Mouse (Mus musculus): ENCODE measurements around the gene Tcf25. TPM values are rescaled to one million over a fixed set of nuclear protein-coding genes. Genes with fewer than 3 reads are reported as not detected.
"Not testable (repeated sequence)": the region's sequence is repeated elsewhere in the genome, so short reads cannot be mapped to it uniquely, and the experiment has no call there.

Gene Tcf25
- total RNA-seq, 2 experiments from 2014 or later = 128 to 130 TPM

DNA sequence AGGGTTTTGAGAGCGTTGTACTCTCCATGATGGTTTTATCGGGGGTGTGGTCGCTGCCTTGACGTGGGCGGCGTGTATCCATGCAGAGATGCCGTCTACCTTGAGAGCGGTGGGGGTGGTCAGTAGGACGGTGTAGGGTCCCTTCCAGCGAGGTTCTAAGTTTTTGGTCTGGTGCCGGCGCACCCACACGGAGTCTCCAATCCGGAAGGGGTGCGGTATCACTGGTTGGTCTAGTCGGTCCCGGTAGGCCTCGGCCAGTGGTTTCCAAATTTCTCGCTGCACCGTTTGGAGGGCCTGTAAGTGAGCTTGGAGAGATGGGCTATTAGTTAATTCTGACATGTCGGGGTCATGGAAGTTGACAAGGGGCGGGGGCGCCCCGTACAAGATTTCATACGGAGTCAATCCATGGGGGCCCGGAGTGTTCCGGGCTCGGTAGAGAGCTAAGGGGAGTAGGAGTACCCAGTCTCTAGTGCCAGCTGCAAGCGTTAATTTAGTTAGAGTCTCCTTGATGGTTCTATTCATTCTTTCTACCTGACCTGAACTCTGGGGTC lies 54.9 kb downstream of the Tcf25 start:
- no peak for DNase-seq (ENCODE audit: low spot score)

DNA sequence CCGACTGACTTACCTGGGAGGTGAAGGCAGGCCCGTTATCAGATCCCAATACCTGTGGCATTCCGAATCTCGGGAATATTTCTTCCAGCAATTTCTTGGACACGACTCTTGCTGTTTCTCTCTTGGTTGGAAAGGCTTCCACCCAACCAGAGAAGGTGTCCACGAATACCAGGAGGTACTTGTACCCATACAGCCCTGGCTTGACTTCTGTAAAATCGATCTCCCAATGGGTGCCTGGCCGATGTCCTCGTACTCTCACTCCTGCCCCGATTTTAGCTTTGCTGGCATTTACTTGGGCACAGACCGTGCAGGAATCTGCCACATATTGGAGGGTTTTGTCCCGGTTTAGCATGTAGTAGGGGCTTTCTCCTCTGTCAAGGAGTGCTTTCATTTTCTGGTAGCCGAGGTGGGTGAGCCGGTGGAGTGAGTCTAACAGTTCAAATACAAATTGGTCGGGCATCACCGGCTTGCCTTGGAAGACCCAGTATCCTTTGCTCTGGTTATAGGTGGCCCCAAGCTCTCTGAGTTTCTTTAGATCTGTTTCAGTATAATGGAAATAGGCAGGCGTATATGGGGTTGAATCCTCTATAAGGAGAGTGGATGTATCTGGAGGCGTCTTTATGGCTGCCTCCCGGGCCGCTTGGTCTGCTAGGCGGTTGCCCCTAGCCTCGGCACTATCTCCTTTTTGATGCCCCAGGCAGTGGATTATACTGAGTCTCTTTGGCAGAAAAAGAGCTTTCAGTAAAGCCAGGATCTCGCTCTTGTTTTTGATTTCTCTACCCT lies 55.6 kb downstream of the Tcf25 start:
- DNase-seq (ENCODE audit: low spot score) = no peak

DNA sequence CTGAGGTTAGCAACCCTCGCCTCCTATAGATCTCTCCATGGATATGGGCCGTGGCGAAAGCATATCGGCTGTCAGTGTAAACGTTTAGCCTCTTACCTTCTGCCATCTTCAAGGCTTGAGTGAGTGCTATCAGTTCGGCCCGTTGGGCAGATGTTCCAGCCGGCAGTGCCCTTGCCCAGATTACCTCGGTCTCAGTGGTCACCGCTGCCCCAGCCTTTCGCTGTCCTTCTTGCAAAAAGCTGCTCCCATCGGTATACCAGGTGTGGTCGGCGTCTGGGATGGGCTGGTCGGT lies 56.1 kb downstream of the Tcf25 start:
- not testable (repeated sequence) for DNase-seq (ENCODE audit: low spot score)

DNA sequence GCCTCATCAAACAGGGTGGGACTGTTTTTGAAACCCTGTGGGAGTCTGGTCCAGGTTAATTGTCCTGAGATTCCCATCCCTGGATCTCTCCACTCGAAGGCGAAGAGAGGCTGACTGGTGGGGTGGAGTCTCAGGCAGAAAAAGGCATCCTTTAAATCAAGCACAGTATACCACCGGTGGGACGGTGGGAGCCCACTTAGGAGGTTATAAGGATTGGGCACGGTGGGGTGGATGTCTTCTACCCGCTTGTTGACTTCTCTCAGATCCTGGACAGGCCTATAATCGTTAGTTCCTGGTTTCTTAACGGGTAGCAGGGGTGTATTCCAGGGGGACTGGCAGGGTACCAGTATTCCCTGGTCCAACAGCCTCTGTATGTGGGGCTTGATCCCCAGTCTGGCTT lies 57.4 kb downstream of the Tcf25 start:
- DNase-seq (ENCODE audit: low spot score) = not testable (repeated sequence)

DNA sequence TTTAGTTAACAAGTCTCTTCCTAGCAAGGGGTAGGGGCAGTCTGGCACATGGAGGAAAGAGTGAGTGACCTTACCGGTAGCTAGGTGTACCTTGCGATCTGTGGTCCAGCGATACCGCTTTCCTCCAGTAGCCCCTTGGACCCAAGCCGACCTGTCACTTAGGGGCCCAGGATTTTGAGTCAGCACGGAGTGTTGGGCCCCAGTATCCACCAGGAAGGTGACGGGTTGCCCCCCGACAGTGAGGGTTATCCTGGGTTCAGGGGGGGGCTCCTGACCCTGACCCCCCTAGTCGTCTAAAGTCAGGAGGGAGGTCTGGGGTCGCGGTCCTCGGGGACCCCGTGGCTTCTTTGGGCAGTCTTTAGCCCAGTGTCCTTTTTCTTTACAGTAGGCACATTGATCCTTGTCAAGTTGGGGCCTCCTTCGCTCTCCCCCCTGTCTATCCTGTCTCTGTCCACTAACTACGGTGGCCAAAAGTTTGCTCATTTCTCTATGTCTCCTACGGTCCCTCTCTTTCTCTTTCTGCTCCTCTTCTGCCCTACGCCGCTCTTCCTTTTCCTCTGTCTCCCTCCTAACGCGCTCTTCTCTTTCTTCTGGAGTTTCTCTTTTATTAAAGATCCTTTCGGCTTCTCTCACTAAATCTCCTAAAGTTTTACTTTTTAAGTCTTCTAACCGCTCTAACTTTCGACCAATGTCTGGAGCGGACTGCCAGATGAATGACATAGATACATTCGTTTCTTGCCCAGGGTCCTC lies 58.2 kb downstream of the Tcf25 start:
- no peak for DNase-seq (ENCODE audit: low spot score)

DNA sequence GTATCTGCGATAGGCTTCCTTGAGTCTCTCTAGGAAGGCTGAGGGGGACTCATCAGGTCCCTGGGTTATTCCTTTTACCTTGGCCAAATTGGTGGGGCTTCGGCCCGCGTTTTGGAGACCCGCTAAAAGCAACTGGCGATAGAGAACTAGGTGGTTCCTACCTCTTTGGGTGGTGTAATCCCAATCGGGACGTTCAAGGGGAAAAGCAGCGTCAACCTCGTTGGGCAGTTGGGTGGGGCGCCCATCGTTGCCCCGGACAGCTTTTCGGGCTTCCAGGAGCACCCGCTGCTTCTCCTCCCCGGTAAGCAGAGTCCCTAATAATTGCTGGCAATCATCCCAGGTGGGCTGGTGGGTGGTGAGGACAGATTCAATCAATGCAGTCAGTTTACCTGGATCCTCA lies 58.8 kb downstream of the Tcf25 start:
- DNase-seq (ENCODE audit: low spot score) = no peak

DNA sequence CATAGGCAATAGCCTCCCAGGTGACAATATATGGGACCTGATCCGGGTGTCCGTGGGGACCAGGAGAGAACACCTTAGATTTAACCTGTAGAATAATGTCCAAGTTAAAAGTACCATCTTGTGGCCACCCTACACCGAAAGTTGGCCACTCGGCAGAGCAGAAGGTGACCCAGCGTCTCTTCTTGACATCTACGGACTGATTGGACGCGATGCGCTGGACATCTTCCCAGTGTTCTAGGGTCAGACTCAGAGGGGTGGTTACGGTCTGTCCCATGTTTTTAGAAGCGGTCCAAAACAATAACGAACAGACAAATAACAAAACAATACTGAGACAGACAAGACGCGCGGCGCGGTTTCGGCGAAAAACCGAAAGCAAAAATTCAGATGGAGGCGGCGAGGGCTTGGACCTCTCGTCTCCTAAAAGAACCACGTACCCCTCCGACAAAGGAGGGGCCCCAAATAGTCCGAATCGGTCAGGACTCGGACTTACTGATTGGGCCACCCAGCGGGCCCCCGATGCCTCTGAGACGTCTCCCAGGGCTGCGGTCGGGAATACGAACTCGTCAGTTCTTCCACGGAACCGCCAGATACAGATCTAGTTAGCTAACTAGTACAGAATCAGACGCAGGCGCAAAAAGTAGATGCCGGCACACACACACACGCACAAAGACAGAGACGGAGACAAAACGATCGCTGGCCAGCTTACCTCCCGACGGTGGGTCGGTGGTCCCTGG lies 59.9 kb downstream of the Tcf25 start:
- DNase-seq (ENCODE audit: low spot score) = not testable (repeated sequence)

DNA sequence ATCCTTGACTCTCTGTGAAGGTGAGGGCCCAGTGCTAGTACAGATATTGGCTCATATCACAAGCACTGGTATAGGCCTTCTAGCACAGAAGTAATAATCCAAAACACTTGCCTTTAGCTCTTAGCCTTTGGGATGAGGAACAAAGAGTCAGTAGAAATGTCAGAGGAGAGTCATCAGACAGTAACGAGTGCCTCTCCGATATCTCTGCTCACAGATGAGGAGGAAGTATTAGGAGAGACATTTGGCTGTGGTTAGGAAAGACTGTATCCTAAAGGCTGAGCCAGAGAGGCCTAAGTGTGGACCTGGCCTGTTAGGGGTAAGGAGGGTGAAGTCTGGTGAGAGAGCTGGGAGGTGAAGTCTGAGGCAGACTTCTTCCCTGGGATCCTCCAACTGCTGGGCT lies 68.2 kb downstream of the Tcf25 start:
- DNase-seq (ENCODE audit: low spot score) = no peak

DNA sequence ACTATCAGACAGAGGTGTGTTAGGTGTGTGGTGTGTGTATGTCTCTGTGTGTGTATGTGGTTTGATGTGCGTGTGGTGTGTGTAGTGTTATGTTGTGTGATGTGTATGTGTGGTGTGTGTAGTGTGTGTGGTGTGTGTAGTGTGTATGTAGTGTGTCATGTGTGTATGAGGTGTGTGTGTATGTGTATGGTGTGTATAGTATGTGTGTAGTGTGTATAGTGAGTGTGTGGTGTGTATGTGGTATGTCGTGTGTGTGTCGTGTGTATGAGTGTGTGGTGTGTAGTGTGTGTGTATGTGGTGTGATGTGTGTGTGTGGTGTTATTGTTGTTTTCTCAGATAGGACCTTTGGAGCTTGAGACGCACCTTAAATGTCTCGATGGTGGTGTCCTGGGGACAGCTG lies 68.8 kb downstream of the Tcf25 start:
- DNase-seq (ENCODE audit: low spot score) = no peak

DNA sequence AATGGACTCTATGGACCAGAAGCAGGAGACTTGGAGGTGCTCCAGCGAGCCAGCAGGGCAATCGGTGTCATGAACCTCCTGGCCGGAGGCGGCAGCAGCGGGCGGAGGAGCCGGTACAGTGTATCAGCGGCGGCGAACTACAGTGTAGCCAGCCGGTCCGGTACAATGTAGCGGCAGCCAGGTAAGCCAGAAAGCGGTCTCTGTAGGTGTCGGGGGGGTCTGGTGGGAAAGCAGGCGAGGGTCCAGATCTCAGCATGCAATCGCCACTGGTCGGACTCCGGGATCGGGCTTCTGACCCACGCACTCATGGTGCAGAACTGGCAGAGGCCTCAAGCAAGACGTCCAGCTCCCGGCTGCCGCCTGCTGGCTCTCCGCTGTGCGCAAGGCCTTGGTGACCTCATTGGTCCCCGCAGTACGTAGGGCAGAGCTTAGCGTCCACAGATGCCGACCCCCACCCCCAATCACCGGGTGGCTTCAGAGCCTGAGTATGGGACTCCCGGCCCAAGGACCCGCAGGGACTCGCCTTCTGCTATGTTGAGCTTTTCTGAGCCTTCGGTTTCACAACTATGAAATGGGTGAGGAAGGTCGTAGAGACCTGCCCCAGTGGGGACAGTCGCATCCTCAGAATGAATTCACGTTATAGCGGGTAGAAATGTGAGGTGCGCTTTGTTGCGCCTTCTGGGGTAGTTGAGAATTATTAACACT lies 69.5 kb downstream of the Tcf25 start:
- peak; percentile 95 for DNase-seq (ENCODE audit: low spot score)

DNA sequence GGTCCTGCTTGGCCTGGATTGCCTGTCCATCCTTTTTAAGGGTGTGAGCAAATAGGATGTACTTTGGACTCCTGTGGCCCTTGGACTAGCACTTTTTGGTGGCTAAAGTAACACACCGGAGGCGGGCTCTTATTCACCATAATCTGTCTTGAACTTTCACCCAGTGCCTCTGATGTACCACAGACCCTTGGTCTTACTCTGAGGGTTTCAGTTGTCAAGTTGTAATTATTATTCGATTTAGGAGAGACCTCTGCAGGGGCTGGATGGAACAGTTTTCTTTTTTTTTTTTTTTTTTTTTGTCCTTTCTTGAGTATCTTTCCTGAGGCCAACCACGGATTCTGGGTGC lies 70.0 kb downstream of the Tcf25 start:
- no peak for DNase-seq (ENCODE audit: low spot score)

DNA sequence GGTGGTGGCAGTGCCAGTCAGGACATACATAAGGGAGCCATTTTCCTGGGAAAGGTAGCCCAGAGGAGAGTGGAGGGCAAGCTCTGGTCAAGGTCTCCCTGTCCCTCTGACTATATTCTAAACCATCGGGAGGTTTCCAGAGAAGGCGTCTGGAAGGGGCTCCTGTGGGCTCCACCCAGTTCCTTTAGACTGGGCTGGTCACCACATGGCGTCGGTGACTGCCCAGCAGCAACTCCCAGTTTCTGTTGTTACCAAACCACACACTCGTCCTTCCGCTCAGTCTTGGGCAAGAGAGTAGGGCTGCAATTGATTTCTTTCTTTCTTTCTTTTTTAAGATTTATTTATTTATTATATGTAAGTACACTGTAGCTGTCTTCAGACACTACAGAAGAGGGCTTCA lies 70.6 kb downstream of the Tcf25 start:
- DNase-seq (ENCODE audit: low spot score) = no peak

DNA sequence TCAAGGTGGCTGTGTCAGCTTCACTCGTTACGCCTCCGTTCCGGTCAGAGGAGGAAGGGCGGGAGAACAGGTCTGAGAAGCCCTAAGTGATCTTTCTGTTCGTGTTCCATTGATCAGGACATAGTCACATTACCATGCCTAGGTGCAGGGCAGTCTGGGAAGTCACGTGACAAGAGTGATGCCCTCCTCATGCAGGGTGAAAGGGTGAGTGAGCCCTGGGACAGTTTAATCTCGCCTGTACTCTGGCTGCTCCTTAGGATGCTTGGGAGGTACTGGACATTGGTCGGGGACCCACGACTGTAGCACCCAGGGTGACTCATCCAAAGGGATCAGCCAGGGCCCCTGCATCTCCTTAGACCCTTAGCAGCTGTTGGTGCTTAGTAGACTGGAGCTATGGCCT lies 72.4 kb downstream of the Tcf25 start:
- no peak for DNase-seq (ENCODE audit: low spot score)

DNA sequence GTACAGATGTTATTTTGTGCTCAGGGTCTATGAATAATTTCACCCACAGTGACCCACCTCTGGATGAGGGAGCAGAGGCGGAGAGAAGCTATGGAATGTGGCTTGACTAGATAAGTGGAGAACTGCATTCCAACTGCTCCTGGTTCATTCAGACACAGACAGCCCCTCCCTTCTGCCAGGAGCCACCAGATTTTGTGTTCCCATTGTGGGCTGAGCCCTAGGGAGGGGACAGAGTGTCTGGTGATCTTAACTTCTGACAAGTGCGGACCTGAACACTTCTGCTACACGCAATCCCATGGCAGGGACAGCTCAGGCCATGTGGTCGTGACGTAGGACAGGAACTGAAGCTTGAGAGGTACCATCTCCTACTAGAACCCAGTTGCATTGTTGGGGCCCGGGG lies 73.2 kb downstream of the Tcf25 start:
- DNase-seq (ENCODE audit: low spot score) = no peak

DNA sequence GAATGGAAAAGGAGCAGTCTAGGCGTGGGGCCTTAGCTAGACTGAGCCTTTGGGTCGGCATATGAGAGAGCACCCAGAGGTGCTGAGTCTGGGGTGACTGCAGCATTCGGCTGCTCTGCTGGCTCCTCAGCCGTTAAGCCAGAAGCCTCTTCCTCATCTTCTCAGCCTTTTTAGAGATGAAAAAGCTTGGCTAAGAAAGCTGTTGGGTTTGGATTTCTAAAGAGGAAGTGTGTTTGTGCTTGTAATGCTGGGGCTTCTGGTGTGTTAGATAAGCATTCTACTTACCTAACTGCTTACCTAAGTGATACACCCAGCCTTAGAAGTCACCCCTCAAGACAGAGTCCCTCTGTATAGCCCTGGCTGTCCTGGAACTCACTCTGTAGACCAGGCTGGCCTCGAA lies 77.2 kb downstream of the Tcf25 start:
- DNase-seq (ENCODE audit: low spot score) = no peak

DNA sequence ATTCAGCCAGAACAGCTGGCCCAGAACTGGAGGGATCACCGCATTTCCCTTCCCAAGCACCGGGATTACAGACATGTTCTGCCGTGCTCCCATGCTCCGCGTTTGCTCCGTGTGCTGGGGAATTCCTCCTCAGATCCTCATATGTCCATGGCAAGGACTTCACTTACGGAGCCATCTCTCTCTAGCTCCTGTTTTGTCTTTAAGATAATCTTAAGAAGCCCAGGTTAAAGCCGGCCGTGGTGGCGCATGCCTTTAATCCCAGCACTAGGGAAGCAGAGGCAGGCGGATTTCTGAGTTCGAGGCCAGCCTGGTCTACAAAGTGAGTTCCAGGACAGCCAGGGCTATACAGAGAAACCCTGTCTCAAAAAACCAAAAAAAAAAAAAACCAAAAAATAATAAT lies 78.2 kb downstream of the Tcf25 start:
- DNase-seq (ENCODE audit: low spot score) = not testable (repeated sequence)

DNA sequence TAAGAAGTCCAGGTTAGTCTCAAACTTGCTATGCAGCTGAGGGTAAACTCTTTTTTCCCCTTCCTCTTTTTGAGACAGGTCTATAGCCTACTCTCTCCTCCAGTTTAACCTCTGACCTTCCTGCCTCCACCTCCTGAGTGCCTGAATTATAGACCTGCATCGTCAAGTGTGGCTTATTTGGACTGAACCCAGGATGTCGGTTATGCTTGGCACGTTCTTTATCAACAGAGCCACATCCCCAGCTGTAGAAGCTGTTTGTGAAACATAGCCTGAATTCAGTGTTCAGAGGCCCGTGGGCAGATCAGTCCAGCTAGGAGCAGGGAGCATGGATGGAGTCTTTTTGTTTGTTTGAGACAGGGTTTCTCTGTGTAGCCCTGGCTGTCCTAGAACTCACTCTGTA lies 78.6 kb downstream of the Tcf25 start:
- DNase-seq (ENCODE audit: low spot score) = no peak

DNA sequence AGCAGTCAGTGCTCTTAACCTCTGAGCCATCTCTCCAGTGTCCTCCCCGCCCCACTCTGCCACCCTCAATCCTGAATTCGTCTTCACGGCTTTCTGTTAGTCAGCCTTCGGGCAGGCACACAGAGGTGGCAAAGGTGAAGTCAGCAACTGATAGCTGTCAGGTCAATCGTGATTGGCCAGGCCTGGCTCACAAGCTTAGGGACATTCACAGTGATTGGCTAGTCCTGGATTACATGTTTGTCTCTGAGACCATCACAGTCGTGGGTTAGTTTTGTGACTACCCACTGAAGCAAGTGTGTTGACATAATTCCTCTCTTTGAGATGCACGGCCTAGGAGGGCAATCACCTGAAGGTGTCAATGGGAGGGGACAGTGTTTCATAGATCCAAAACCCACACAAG lies 79.7 kb downstream of the Tcf25 start:
- no peak for DNase-seq (ENCODE audit: low spot score)
